ENCODE assay signal across 8 mouse cellular contexts in genomic region chr1:92130470-92131100, GRCm38 (mm10).
DNase-seq lines count a peak whose midpoint lies in the region; ATAC-seq and TF ChIP-seq lines count a peak whose summit lies in the region.
"Had no signal": no experiment of that assay in that cellular context is flagged by ENCODE, and none has a peak within 500 bp of the region (broad histone marks: within the 10 kb centered on the region; RNA-seq: fewer than 3 reads in every experiment).

No protein-coding gene starts in this region.

- no peak overlapping the region for H3K9ac ChIP-seq in hindbrain, embryonic 16.5 days (ENCODE audit: low read depth, low read length)
- H3K9ac ChIP-seq: neural tube, embryonic 12.5 days had no signal

- H3K4me2 ChIP-seq in hindbrain, embryonic 16.5 days (ENCODE audit: low read length): no peak overlapping the region
- H3K4me2 ChIP-seq: neural tube, embryonic 12.5 days had no signal

- no peaks in the 10 kb centered on the region for H3K27me3 ChIP-seq in hindbrain, embryonic 16.5 days (replicated peaks; ENCODE audit: control insufficient read depth, insufficient read depth, low read length)
- H3K27me3 ChIP-seq: neural tube, embryonic 12.5 days had no signal

- H3K9me3 ChIP-seq in hindbrain, embryonic 16.5 days (ENCODE audit: control insufficient read depth, low read length): no peaks in the 10 kb centered on the region
- H3K9me3 ChIP-seq: neural tube, embryonic 12.5 days had no signal

- TF ChIP-seq CTCF in gastrocnemius, adult 2 months (IDR thresholded peaks at IDR 0.05): no peak

- peak; percentile 79 to 88 for DNase-seq in adrenal gland, adult (ENCODE audit: inconsistent age in 2 of 2, low spot score in 1 of 2)
- DNase-seq in gastrocnemius, adult 2 months: peak; percentile 90
- peak; percentile 57 to 58 for DNase-seq in layer of hippocampus, postnatal 36 days
- peak; percentile 44 for DNase-seq in thymus, postnatal 25 days

- 41% methylated on average over 6 of the region's 6 CpGs for WGBS in hindbrain, embryonic 16.5 days

- peak; percentile 78 for ATAC-seq in CD4-positive, CD25-positive, alpha-beta regulatory T cell, adult 4 months
- peak; percentile 79 for ATAC-seq in hindbrain, embryonic 16.5 days
- ATAC-seq in megakaryocyte progenitor cell, adult 5-6 weeks (replicated peaks; ENCODE audit: poor library complexity): peak; percentile 48

- peaks cover 8% of the 10 kb centered on the region for H3K4me1 ChIP-seq in hindbrain, embryonic 16.5 days (ENCODE audit: control insufficient read depth, insufficient read depth, low read depth, low read length)

- intact Hi-C loops in gastrocnemius, adult 2 months (cut with DNase I): no loop called here

- peak overlapping the region; percentile 87 for H3K27ac ChIP-seq in gastrocnemius, adult 2 months
- no peak overlapping the region for H3K27ac ChIP-seq in hindbrain, embryonic 16.5 days (ENCODE audit: low read depth, low read length)
- H3K27ac ChIP-seq: neural tube, embryonic 12.5 days had no signal

- H3K36me3 ChIP-seq in hindbrain, embryonic 16.5 days (ENCODE audit: control insufficient read depth, insufficient read depth, low read length): no peaks in the 10 kb centered on the region
- H3K36me3 ChIP-seq: neural tube, embryonic 12.5 days had no signal

- H3K4me3 ChIP-seq in gastrocnemius, adult 2 months: peak overlapping the region; percentile 25; the same call in 1 of the 2 replicates
- no peak overlapping the region for H3K4me3 ChIP-seq in hindbrain, embryonic 16.5 days (ENCODE audit: low read length)
- H3K4me3 ChIP-seq: neural tube, embryonic 12.5 days had no signal
